Mouse (Mus musculus) ES-E14 (cell line): ENCODE data around the gene Dlst. TPM values are rescaled to one million over a fixed set of nuclear protein-coding genes. Genes with fewer than 3 reads are reported as not detected.

ENCODE experiments used
- DNase-seq: peaks from one replicate; pipeline ENCODE4 v3.0.0-alpha.2; 2013; ENCODE audit warnings: low read depth, low spot score
- H3K27ac ChIP-seq: 2 replicates; pipeline ENCODE4 v1.5.1; 2012; ENCODE audit warnings: low read depth, mild to moderate bottlenecking, low read length, moderate library complexity, mixed read lengths; ENCODE audit not compliant: poor library complexity, insufficient read depth, severe bottlenecking
- H3K36me3 ChIP-seq: 2 replicates; pipeline ENCODE4 v1.6.1; 2012; ENCODE audit warnings: mild to moderate bottlenecking, low read length, moderate library complexity, mixed read lengths; ENCODE audit not compliant: control insufficient read depth, poor library complexity, insufficient read depth, severe bottlenecking
- H3K4me1 ChIP-seq, 2 experiments: fragments of 150-350 bp in 1 of 2; sonication (generic) in 1 of 2; 2 replicates each; pipeline ENCODE4 v1.6.1; 2012; ENCODE audit warnings: low read length in 2 of 2, mild to moderate bottlenecking in 1 of 2, mixed read lengths in 1 of 2; ENCODE audit not compliant: control insufficient read depth in 2 of 2, insufficient read depth in 2 of 2, poor library complexity in 1 of 2
- H3K4me3 ChIP-seq, 2 experiments: fragments of 150-350 bp in 1 of 2; sonication (generic) in 1 of 2; 2 replicates each; pipeline ENCODE4 v1.5.1; 2012; ENCODE audit warnings: low read length in 2 of 2, low read depth in 1 of 2, mild to moderate bottlenecking in 1 of 2, mixed read lengths in 1 of 2; ENCODE audit not compliant: insufficient read depth in 1 of 2, poor library complexity in 1 of 2, severe bottlenecking in 1 of 2
- H3K9ac ChIP-seq: 2 replicates; pipeline ENCODE4 v1.6.1; 2012; ENCODE audit warnings: low read depth, mild to moderate bottlenecking, low read length, mixed read lengths; ENCODE audit not compliant: poor library complexity, insufficient read depth, severe bottlenecking
- H3K9me3 ChIP-seq: fragments of 150-350 bp; sonication (generic); 2 replicates; pipeline ENCODE4 v1.6.1; 2012; ENCODE audit warnings: low read depth, mild to moderate bottlenecking, low read length; ENCODE audit not compliant: control insufficient read depth, insufficient read depth
- CHD2 ChIP-seq: IDR thresholded peaks from 2 replicates; pipeline ENCODE4 v1.6.1; 2014; ENCODE audit warnings: mild to moderate bottlenecking, low read depth, low read length, inconsistent platforms
- HCFC1 ChIP-seq: IDR thresholded peaks from 2 replicates; pipeline ENCODE4 v1.6.1; 2012; ENCODE audit warnings: low read length, inconsistent platforms, borderline replicate concordance; ENCODE audit not compliant: insufficient read depth
- MAFK ChIP-seq: IDR thresholded peaks from 2 replicates; pipeline ENCODE4 v1.6.1; 2014; ENCODE audit warnings: mild to moderate bottlenecking, low read depth, low read length, inconsistent platforms; ENCODE audit not compliant: insufficient read depth
- ZC3H11A ChIP-seq: IDR thresholded peaks from 2 replicates; pipeline ENCODE4 v1.6.1; 2012; ENCODE audit warnings: low read depth, mild to moderate bottlenecking, inconsistent platforms, low read length, borderline replicate concordance
- ZNF384 ChIP-seq: IDR thresholded peaks from 2 replicates; pipeline ENCODE4 v1.6.1; 2012; ENCODE audit warnings: low read depth, low read length, inconsistent platforms
- in situ Hi-C, 2 experiments: fragments of 600-800 bp; cut with MboI; formaldehyde crosslinking; loops; one replicate each; pipeline ENCODE4 v1.15.1; 2025; ENCODE audit warnings: low sequenced_read_pairs in 2 of 2, inconsistent platforms in 1 of 2; ENCODE audit not compliant: unreplicated experiment in 2 of 2
- total RNA-seq: library from RNA; depleted of rRNA; stranded (reverse); fragments of 300-350 nt; gene quantifications from 2 replicates; pipeline ENCODE4 v1.2.3, GENCODE M21; 2012

Gene Dlst
- total RNA-seq, 1 experiment: 98.8 TPM

- H3K9ac ChIP-seq: no peak overlapping the region
- H3K9me3 ChIP-seq: no peaks in the 10 kb centered on the region
- H3K4me1 ChIP-seq: peaks cover 0 to 6% of the 10 kb centered on the region in 2 experiments; a peak in 3 of 4 replicates
- H3K36me3 ChIP-seq: peaks cover 48% of the 10 kb centered on the region
- in situ Hi-C loops: no loop called here
- TF ChIP-seq CHD2 (no peak), ZC3H11A (no peak), ZNF384 (no peak), HCFC1 (no peak), MAFK (no peak)
- DNase-seq: no peak
- no peak overlapping the region for H3K27ac ChIP-seq
- no peak overlapping the region for H3K4me3 ChIP-seq
Observed at GRCm38 (mm10) chr12:85135513-85136470, 25.2 kb downstream of the Dlst start.

GRCm38 (mm10) chr12:85136627-85137026 lies 26.0 kb downstream of the Dlst start:
- no peak overlapping the region for H3K9ac ChIP-seq
- peaks cover 41% of the 10 kb centered on the region for H3K36me3 ChIP-seq
- peaks cover under 1 to 12% of the 10 kb centered on the region in 2 experiments; a peak in 3 of 4 replicates for H3K4me1 ChIP-seq
- no peak for DNase-seq
- no peak overlapping the region for H3K27ac ChIP-seq
- H3K9me3 ChIP-seq: no peaks in the 10 kb centered on the region
- H3K4me3 ChIP-seq: no peak overlapping the region
- in situ Hi-C loops: no loop called here
- TF ChIP-seq HCFC1 (no peak), ZNF384 (no peak), ZC3H11A (no peak), MAFK (no peak), CHD2 (no peak)

- H3K4me1 ChIP-seq: peaks cover 2 to 15% of the 10 kb centered on the region in 2 experiments; a peak in 3 of 4 replicates
- H3K4me3 ChIP-seq: peak overlapping the region; percentile 33 to 59; a peak in 3 of 4 replicates
- peak overlapping the region; percentile 64 for H3K9ac ChIP-seq
- peak overlapping the region; percentile 1; the same call in 1 of the 2 replicates for H3K27ac ChIP-seq
- in situ Hi-C loops: no loop called here
- H3K36me3 ChIP-seq: peaks cover 12% of the 10 kb centered on the region
- no peaks in the 10 kb centered on the region for H3K9me3 ChIP-seq
- DNase-seq: no peak
- TF ChIP-seq HCFC1 (no peak), ZNF384 (no peak), MAFK (no peak)
Observed at GRCm38 (mm10) chr12:85140036-85140701, 29.5 kb downstream of the Dlst start.

GRCm38 (mm10) chr12:85141096-85141495 lies 30.5 kb downstream of the Dlst start:
- H3K36me3 ChIP-seq: peaks cover 4% of the 10 kb centered on the region; the same call in 1 of the 2 replicates
- no peak for DNase-seq
- peaks cover 2 to 18% of the 10 kb centered on the region in 2 experiments; a peak in 3 of 4 replicates for H3K4me1 ChIP-seq
- TF ChIP-seq ZC3H11A (no peak), HCFC1 (no peak), MAFK (no peak), ZNF384 (no peak), CHD2 (no peak)
- H3K27ac ChIP-seq: peak overlapping the region; percentile 1; the same call in 1 of the 2 replicates
- H3K9ac ChIP-seq: no peak overlapping the region
- in situ Hi-C loops: no loop called here
- H3K9me3 ChIP-seq: no peaks in the 10 kb centered on the region
- H3K4me3 ChIP-seq: peak overlapping the region in 1 of 2 experiments; percentile 59; a peak in 1 of 4 replicates
